Mouse (Mus musculus) thymus, adult 2 months (tissue): Measurements from ENCODE around the gene Aff1.

ENCODE experiments used
- CTCF ChIP-seq: fragments of 200-500 bp; IDR thresholded peaks from 2 replicates; pipeline ENCODE4 v1.5.1; 2012; ENCODE audit warnings: mild to moderate bottlenecking, control low read depth, low read length, moderate library complexity, borderline replicate concordance; ENCODE audit not compliant: control insufficient read depth, poor library complexity, insufficient read depth; ENCODE audit errors: extremely low read depth
- POLR2A ChIP-seq: fragments of 200-500 bp; IDR thresholded peaks from 2 replicates; pipeline ENCODE4 v1.6.1; 2012; ENCODE audit warnings: mild to moderate bottlenecking, low read length, control low read depth, moderate library complexity; ENCODE audit not compliant: control insufficient read depth, poor library complexity, insufficient read depth; ENCODE audit errors: extremely low read depth

DNA sequence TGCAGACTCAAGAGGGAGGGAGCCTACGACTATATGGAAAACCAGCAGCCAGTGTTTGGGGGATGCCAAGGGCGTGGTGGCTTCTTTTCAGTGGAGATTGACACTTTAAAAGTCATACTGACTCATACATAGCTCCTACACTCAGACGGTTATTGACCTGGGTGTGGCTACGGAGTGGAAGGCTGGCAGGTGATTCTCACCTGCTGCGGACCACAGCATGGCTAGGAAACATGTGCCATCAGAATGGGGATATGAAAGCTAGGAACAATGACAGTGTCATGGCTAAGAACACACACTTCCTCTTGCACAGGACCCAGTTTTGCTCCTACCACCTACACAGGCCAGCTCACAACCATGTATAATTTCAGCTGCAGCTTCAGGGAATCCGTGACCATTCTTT lies 52.4 kb downstream of the Aff1 start:
- no peak for TF ChIP-seq CTCF
- TF ChIP-seq POLR2A = no peak
